Mouse (Mus musculus): ENCODE results near the gene Adamts1.

Gene Adamts1

DNA sequence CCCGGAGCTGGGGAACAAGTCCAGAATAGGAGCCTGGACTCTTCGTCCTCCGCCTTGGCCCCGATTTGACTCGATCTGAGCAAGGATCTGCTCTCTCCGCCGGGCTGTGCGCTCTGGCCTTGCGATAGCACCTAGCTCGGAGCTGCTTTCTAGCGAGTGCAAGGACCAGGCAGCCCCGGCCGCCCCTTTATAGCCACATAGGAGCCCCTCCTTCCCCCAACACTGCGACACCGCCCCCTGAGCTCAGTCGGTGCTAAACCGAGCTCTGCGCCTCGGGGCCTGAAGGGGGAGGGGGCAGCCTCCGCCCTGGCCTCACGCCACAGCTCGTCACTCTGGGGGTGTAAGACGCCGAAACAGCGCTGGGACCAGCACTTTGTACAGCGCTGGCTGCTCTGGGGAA lies at the start of gene Adamts1:
Gene Adamts1 (minus strand): TSS at position 160 of the 400 bp plus-strand sequence.
- no peak for DNase-seq (ENCODE audit: low read depth, low spot score)

DNA sequence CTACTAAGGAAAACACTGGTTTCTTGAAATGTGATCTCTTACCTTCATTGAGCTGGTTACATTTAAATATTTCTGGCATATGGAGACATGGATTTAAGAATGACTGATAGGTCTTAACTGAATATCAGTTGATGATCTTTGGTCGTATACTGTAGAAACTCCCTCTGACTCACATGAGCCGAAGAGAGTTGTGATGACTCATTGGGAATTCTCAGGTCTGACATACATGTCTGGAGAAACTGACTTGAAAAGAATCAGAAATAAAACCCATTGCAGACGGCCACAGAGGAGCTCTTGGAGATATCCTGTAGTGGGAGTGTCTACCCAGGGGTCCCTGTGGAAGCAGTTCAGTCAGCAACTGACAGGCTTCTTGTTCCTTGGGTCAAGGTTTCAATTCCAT lies 24.2 kb upstream of the Adamts1 start:
- no peak for DNase-seq (ENCODE audit: low read depth, low spot score)

DNA sequence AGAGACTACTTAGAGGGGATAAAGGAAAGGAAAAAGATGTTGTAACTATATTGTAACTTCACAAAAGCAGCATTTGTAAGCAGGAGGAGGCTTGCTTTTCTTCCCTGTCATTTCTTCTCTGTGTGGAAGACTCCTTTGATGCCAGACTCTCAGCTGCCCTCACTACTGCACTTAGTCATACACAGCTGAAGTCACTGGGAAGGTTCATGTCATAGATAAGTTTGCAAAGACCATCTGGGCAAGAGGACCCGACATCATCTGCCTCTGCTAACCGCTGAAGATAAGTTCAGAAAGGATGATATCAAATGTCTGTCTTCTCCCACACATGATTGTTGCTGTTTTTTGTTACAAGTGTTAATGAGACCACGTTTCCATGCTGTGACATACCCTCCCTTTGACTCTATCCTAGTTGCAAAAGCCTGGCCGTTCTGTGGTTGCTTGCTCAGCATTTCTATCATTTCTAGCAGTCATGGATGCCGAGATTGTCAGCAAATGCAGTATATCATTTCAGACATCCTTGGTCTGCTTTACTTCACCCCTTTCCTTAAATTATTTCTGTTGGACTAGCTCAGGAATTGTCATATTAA lies 19.5 kb upstream of the Adamts1 start:
- no peak for DNase-seq (ENCODE audit: low read depth, low spot score)

DNA sequence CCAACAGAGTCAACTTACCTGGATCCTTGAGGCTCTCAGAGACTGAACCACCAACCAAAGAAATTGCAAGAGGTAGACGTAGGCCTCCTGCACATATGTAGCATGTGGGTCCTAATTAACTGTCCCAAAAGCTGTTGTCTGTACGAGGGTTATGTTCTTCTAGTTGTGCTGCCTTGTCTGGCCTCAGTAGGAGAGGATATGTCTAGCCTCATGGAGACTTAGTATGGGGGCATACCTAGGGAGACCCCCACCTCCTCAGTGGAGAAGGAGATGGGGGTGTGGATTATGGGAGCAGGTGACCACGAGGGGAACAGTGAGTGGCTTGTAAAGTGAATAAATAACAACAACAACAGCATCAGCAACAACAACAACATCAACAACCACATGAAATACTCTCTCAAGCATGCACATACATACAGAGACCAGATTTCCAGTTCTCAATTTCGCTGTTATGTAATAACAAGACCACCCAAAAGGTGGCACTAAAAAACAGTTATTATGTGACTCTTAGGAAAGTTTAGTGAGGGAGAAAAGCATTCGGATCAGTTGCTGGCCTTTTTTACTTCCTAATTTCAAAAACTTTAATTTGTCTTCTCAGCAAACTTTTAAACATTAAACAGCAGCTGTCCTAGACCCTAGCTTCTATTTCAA lies 17.0 kb upstream of the Adamts1 start:
- no peak for DNase-seq (ENCODE audit: low read depth, low spot score)

DNA sequence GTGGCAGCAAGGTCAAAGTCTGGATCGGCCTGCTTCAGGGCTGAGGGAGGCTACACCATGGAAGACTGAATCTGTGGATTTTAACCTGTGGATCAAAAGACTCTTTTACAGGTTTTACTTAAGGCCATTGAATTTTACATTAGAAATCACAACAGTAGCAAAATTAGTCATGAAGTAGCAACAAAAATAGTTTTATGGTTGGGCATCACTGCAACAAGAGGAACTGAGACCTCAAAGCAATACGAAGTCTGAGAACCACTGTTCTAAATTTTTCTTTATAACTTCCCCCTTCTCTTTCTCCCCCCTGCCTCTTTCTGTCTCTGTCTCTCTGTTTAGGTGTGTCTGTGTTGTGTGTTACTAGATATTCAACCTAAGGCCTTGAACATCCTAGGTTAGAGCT lies 11.2 kb upstream of the Adamts1 start:
- DNase-seq (ENCODE audit: low read depth, low spot score) = no peak

DNA sequence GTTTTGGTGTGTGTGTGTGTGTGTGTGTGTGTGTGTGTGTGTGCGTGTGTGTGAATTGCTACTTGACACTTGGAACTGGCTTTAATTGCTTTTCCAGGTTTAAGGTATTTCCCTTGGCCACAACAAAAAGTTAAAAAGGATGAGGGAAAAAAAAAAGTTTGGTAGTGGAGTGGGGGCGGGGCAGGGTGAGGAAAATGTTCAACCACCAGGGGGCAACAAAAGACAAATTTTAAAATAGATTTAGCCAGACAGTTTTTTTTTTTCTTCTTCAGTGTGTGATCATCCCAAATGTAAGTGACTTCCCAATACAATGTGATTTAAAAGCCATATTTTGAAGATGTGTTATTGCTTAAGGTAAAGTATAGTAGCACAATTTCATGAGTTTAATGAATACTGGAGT lies 4.7 kb upstream of the Adamts1 start:
- no peak for DNase-seq (ENCODE audit: low read depth, low spot score)

DNA sequence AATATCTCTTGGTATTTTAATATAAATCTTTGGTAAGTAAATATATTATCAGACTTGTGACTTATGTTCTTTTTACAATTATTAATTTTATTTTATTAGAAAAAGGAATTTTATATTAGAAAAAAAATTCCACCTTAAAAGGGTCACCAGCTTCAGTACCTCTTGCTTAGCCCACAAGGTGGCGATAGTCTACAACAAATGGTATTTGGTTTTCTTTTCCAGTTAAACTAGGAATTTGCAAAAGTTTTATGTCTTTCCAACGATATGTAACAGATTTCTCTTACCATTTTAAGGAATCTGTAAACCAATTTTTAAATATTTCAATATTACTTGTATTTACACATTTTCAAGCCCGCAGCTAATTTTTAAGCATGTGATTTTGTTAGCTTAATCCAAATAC lies 4.2 kb upstream of the Adamts1 start:
- DNase-seq (ENCODE audit: low read depth, low spot score) = no peak

DNA sequence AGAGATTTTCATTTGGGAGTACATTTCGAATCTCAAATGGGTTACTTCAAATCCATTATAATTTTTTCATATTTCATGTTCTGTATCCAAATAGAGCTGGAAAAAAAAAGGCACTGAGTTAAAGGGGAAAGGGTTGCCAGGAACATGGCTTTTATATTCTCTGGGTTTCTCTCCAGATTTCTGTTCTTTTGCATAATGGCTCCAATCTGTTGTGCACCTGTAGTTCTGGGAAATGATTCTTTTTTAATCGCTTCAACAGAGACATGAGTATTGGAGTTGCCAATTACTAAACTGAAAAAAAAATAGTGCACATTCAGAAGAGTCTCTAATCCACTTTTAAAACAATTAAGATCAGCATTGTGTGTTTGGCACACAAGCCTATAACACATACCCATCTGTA lies 2.7 kb upstream of the Adamts1 start:
- DNase-seq (ENCODE audit: low read depth, low spot score) = no peak

DNA sequence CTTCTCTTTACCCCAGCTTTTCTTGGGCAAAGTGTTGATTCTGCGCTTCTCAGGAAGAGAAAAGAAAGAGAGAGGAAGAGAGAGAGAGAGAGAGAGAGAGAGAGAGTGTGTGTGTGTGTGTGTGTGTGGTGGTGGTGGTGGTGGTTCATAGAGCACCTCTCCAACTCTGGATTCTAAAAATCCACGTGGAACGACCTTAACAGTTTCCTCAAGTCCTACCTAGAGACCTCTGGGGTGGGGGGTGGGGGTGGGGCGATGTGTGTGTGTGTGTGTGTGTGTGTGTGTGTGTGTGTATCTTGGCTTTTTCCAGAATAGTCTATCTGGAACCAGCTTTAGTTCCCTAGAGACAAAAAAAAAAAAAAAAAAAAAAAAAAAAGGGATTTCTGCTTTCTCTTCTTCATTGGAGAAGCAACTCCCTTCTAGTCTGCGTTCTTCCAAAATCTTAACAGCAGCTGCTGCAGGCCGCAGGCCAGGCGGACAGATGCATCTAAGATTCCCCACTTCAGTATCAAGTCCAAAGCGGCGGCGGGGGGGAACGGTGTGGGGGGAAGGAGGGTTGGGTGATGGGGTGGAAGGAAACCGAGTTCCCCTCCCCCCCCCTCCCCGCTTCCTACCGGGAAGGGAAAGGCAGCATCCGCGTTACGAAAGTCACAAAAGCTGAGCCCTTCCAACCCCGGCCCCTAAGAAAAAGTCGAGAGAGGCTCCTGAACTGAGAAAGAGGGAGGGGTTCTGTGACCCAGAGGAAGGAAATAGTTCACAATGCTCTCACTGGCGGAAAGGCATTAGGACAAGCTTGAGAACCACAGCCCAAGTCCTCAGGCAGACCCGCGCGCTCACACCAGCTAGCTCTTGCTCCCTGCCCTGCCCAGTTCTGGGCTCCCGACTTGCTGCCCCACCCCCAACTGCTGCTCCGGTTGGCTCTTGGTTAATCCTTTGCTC lies 969 bp upstream of the Adamts1 start:
- no peak for DNase-seq (ENCODE audit: low read depth, low spot score)

DNA sequence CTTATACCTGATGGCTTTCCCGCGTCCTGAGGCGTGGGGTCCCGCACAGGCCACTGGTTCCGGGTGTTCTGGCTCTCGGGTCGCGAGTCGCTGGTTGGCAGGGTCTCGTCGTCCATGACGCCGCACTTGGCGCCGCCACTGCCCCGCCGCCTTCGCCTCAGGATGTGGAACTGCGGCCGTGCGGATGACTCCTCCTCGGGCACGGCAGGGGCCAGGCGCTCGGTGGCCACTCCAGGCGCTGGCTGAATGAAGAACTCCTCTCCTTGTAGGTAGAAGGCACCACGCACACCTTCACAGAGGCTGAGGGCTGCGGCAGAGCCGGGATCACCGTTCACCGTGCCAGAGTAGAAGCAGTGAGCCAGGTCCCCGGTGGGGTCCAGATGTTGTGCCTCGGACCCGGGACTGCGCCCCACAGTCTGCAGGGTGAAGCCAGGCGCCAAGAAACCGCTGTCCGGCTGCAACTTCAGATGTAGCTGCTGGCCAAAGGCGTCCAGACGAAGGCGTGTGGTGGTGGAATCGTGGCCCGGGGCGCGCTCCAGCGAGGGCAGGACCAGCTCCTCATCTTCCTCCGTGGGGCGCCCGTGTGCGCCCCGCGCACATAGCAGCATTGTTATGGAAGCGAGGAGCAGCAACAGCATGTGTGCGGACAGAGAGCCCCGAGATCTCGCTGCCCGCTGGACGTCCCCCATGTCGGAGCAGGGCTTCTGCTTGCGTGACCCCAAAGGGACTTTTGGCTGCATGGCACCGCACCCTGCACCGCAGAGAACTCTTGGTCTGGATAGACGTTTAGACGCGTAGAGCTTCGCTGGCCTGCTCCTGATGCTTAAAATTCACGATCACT lies 722 bp downstream of the Adamts1 start:
- no peak for DNase-seq (ENCODE audit: low read depth, low spot score)

DNA sequence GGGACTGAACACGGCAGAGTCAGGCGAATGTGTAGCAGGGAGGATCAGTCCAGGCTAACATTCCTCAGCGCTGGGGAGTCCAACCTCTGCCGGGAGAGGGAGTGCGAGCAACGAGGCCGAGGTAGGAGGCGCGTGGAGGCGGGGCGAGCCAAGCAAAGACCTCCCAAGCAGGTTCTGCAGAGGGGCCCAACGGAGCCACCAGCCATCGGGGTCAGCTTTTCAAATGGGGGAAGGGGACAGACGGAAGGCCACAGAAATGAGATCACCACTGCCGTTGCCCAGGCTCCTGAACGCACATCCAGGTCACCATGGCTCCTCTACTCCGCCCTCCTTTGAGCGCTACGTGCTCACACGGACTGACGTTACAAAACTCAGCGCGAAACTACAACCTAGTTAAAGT lies 1.7 kb downstream of the Adamts1 start:
- no peak for DNase-seq (ENCODE audit: low read depth, low spot score)

DNA sequence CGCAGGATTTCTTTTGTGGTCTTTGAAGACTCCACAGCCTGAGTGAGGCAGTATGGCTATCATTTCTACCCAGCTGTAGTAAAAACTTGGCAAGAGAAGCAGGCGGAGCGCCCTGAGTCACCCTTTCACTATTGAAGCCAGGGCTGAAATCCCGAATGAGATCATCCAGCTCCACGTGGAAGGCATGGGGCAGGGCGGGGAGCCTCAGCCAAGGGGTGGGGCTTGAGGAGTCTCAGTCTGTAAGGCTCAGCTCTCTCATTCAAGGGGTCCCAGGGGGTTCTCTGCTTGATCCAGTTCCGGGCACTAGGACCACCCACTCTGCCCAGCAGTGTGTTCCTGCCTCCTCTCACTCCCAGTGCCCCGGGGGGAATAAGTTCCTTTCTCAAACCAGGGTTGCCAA lies 2.2 kb downstream of the Adamts1 start:
- DNase-seq (ENCODE audit: low read depth, low spot score) = no peak

DNA sequence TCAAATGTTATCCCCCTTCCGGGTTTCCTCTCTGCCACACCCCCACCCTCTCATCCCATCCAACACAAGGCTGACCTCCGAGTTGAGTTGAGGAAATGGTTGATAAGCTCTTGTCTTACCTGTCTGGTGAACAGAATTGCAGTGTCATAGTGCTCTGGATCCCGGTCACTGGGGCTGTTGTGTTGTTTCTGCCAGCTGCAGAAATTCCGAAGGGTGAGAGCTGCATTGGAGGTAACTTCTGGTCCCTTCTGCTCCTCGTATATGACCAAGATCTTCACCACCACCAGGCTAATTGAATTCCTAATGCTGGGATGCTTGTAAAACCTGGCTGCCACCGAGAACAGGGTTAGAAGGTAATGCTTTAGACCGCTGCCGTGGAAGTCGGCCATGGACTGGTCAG lies 2.9 kb downstream of the Adamts1 start:
- no peak for DNase-seq (ENCODE audit: low read depth, low spot score)

DNA sequence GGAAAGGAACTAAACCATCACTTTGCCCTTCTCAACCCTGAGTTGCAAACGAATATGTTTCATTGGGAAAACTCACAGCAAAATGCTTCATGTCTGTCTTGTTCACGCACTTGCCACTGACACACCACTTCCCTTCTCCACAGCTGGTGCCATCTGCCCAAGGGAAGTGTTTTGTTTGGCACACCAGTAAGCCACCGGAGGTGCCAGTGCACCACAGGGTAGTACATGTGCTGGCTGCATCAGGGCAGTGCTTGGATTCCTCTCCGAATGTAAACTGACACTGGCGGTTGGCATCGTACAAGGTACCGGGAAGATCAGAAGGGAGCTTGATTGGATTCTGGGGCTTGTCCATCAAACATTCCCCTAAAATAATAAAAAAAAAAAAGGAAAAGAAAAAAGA lies 4.6 kb downstream of the Adamts1 start:
- DNase-seq (ENCODE audit: low read depth, low spot score) = no peak

DNA sequence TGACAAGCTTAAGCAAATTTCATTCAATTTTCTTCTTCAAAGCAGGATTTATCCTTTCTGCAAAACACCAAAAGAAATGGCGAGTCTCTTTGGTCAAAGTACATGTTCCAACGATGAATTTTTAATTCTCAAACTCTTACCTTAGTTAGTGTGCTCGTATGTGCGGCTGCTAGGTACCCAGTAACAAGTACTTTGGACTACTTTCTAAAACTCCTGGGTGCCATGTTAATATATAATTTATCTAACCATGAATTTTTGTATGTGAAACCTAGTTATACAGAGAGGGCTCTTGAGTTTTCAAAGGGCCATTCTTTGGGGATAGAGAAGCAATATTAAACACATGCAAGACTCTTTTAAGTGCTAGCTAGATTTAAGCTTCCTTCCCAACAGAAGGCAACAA lies 5.8 kb downstream of the Adamts1 start:
- DNase-seq (ENCODE audit: low read depth, low spot score) = no peak

DNA sequence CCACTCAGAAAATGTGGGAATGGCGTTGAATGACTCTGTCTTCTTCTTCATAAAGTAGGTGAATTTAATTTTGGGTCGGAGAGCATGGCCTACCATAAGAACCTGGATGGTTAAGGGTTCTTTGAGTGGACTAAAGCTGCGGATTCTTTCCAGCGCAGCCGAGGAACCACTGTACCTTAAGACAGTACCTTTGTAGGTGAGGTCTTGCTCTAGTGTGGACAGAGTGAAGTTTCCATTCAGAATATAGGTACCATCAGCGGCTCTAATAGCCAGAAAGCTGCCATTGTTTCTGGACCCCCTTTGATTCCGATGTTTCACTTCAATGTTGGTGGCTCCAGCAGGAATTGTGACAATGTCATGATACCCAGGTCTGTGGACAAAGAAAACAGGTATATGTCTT lies 7.2 kb downstream of the Adamts1 start:
- no peak for DNase-seq (ENCODE audit: low read depth, low spot score)

DNA sequence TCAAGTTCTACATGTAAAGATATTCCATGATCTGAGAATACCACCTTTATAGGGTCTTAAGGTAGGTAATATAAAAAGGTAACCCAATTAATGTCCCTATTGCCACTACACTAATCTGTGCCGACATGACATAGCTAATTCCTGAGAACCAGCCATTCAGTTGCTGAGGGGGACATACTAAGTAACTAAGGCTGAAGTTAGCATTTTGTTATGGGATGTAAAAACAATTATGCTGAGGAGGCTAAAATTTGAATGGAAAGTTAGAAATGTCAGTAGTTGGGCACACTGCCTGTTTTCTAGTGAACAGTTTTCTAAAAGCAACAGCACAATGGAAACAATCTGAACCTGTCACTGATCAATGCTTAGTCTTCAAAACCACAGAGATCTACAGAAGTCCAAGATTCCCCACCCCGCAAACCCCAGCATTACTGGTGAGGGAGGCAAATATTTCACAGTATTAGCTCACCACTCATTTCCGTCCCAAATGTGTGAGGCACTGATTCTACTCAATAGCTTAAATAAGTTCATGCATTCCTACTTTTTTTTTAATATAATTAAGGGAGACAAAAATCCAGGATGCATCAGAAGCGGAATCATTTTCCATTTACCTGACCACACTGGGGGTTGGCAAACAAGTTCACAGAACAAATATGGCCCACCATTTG lies 9.6 kb downstream of the Adamts1 start:
- no peak for DNase-seq (ENCODE audit: low read depth, low spot score)

DNA sequence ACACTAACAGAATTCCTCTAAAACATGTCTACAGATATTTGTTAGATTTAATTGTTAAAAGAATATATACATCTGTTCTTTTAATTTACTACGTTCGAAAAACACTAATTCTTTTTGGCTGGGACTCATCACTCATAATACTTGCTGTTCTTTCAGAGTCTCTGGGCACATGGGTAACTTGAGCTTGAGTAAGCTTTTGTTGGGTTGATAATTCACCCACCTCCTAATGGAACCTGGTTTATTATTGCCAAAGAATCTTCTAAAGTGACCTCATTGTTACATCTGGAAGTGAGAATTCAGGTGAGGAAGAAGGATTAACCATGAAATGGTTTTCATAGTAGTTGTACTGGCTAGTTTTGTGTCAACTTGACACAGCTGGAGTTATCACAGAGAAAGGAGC lies 21.8 kb downstream of the Adamts1 start:
- DNase-seq (ENCODE audit: low read depth, low spot score) = no peak

DNA sequence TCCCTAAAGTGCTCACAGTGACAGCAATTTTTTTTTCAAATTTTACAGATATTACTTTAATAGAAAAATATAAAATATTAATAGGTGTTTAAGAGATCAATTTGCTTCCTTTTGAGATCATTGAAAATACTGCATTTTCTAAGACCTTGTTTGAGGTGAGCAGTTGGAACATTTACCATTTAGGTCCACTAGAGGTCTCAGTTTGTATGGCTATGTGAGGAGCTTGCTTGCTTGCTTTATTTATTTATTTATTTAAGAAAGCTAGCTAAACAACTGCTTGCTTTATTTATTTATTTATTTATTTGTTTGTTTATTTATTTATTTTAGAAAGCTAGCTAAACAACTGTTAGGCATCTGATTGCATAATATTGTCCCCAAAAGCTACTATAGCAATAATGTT lies 23.1 kb downstream of the Adamts1 start:
- no peak for DNase-seq (ENCODE audit: low read depth, low spot score)

DNA sequence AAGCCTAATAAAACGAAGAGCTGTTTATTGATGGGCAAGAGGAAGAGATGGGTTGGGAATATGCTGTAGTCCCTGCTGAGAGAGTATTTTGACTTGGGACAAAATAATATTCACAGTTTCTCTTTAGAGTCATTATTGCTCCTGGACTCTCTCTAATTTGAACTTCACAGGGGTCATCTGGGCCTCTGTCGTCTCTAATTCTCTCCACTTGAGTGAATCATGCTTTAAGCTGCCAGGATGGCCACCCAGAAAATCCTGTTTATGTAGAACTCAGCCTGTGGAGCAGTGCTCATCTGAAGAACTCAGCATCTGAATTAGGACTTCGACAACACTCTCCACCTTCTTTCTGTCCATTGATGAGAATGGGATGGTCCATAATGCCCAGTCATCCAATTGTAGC lies 30.6 kb downstream of the Adamts1 start:
- DNase-seq (ENCODE audit: low read depth, low spot score) = no peak

DNA sequence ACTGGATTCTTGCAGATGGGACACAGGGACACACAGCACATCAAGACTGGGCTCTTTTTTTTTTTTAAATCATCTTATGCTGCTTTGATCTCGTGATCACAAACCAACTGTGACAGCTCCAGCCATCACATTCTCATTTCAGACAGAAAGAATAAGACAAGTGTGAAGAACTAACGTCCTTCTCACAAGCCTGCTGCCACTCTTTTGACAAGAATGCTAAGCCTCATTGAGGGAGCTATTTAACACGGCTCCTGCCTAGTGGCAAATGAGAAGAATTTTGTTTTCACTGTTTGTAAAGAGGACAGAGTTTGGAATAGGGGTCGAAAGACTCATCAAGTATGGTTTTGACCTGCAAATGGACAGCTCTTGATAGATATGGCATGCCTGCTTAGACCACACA lies 35.6 kb downstream of the Adamts1 start:
- no peak for DNase-seq (ENCODE audit: low read depth, low spot score)
